Mouse (Mus musculus) testis, adult 2 months (tissue): ENCODE measurements at regions not wholly inside any gene's neighbourhood (a gene's known extent, or its start where the extent isn't known, plus 50 kb on each side); places are given as distances from the start of the nearest gene placed in this dataset.

ENCODE experiments used
- H3K27ac ChIP-seq: fragments of 200-500 bp; 2 replicates; pipeline ENCODE4 v1.5.1; 2012; ENCODE audit warnings: low read depth, low read length; ENCODE audit not compliant: control insufficient read depth, insufficient read depth
- H3K27me3 ChIP-seq: fragments of 200-500 bp; 2 replicates; pipeline ENCODE4 v1.6.1; 2012; ENCODE audit warnings: mild to moderate bottlenecking, low read length, moderate library complexity; ENCODE audit not compliant: control insufficient read depth, insufficient read depth
- H3K36me3 ChIP-seq: fragments of 200-500 bp; 2 replicates; pipeline ENCODE4 v1.6.1; 2012; ENCODE audit warnings: mild to moderate bottlenecking, low read length; ENCODE audit not compliant: control insufficient read depth, insufficient read depth
- H3K4me1 ChIP-seq: fragments of 200-500 bp; 2 replicates; pipeline ENCODE4 v1.6.1; 2012; ENCODE audit warnings: low read length; ENCODE audit not compliant: control insufficient read depth, insufficient read depth
- H3K4me3 ChIP-seq: fragments of 200-500 bp; 2 replicates; pipeline ENCODE4 v1.5.1; 2012; ENCODE audit warnings: low read depth, mild to moderate bottlenecking, low read length, moderate library complexity, mixed read lengths; ENCODE audit not compliant: control insufficient read depth
- CTCF ChIP-seq: fragments of 200-500 bp; IDR thresholded peaks from 2 replicates; pipeline ENCODE4 v1.5.1; 2012; ENCODE audit warnings: low read depth, mild to moderate bottlenecking, inconsistent platforms, low read length, moderate library complexity; ENCODE audit not compliant: control insufficient read depth, insufficient read depth, insufficient replicate concordance
- POLR2A ChIP-seq: fragments of 200-500 bp; IDR thresholded peaks from 2 replicates; pipeline ENCODE4 v1.6.1; 2012; ENCODE audit warnings: low read depth, mild to moderate bottlenecking, inconsistent platforms, low read length, moderate library complexity; ENCODE audit not compliant: control insufficient read depth

DNA sequence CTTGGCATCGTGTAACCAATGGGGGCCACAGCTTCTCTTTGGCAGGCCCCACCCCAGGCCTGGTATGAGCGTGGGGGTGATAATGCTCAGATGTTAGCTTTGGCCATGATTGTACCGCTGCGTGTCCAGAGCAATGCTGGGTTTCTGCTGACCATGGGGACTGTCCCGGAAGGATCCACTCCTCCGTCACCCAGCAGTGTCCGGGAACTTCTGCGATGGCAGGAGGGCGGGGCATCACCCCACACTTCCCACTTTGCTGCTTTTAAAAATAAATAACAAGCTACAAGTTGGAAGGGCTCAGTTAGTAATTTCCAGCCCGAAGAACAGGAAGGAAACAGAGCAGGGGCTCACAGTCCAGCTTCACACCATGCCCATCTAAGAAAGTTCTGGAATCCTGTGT is 116.7 kb upstream of the Ptpn1 start:
- Histone ChIP-seq H3K36me3 (no peaks in the 10 kb centered on the region), H3K27ac (no peak overlapping the region), H3K4me1 (no peaks in the 10 kb centered on the region), H3K27me3 (no peaks in the 10 kb centered on the region), H3K4me3 (no peak overlapping the region)
- TF ChIP-seq CTCF: no peak
- TF ChIP-seq POLR2A: no peak

GRCm38 (mm10) chr2:167809256-167809655 is 119.6 kb upstream of the Tmem189 start:
- no peak overlapping the region for H3K4me3 ChIP-seq
- no peak overlapping the region for H3K27ac ChIP-seq
- no peaks in the 10 kb centered on the region for H3K27me3 ChIP-seq
- H3K36me3 ChIP-seq: no peaks in the 10 kb centered on the region
- H3K4me1 ChIP-seq: no peaks in the 10 kb centered on the region; the same call in 1 of the 2 replicates
- TF ChIP-seq CTCF (no peak), POLR2A (no peak)

DNA sequence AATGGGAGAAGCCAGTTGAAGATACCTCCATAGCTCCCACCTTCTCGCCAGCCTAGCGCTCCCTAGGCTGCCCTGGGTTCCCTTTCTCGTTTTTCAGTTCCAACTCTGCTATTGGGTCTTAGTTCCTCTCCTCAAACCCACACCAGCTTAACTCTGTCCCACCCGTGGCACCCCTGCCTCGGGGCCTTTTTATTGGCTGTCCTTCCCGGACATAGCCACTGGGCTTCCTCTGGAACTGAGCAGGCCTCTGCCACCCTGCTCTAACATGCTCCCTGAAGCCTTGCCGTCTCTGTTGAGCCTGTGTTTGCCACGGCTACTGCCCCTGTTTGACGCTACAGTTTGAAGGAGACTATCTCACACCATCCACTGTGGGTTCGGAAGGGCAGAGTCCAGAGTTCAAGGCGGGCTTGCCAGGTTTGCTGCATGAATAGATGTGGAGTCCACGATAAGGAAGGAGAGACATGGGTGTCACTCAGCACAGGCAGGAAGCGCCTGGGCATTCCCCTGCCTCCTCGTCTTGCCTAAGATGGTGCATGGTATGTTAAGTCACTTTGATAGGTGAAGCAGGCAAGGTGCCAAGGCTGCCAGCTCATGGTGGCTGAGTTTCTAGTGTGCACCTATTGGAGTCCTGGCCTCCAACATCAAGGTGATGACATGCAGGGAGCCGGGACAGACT is 116.1 kb upstream of the Tmem189 start:
- Histone ChIP-seq H3K27ac (no peak overlapping the region), H3K4me1 (no peaks in the 10 kb centered on the region; the same call in 1 of the 2 replicates), H3K36me3 (no peaks in the 10 kb centered on the region), H3K4me3 (no peak overlapping the region), H3K27me3 (no peaks in the 10 kb centered on the region)
- no peak for TF ChIP-seq CTCF
- TF ChIP-seq POLR2A: no peak

GRCm38 (mm10) chr2:167804493-167805227 is 115.0 kb upstream of the Tmem189 start:
- no peak for TF ChIP-seq CTCF
- Histone ChIP-seq H3K4me1 (no peaks in the 10 kb centered on the region; the same call in 1 of the 2 replicates), H3K36me3 (no peaks in the 10 kb centered on the region), H3K27me3 (no peaks in the 10 kb centered on the region), H3K27ac (no peak overlapping the region), H3K4me3 (no peak overlapping the region)

DNA sequence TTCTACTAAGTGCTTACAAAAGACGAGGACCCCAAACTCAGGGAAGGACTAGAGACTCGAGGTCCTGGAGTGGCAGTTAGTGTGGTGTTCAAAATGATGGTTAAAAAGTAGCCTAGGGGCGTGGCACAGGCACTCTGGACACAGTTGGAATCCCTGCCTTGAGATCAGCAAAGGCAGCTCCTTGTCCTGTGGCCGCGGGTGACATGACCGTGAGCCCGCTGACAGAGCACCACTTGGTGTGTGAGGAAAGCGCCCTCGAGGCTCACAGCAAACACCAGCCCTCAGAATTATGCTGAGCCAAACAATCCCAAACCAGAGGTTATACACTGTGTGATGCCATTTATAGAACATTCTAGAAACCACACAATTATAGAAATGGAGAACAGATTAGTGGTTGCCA is 112.9 kb upstream of the Tmem189 start:
- no peaks in the 10 kb centered on the region; the same call in 1 of the 2 replicates for H3K4me1 ChIP-seq
- no peaks in the 10 kb centered on the region for H3K27me3 ChIP-seq
- TF ChIP-seq POLR2A (no peak), CTCF (no peak)
- no peaks in the 10 kb centered on the region for H3K36me3 ChIP-seq
- no peak overlapping the region for H3K27ac ChIP-seq
- H3K4me3 ChIP-seq: no peak overlapping the region

DNA sequence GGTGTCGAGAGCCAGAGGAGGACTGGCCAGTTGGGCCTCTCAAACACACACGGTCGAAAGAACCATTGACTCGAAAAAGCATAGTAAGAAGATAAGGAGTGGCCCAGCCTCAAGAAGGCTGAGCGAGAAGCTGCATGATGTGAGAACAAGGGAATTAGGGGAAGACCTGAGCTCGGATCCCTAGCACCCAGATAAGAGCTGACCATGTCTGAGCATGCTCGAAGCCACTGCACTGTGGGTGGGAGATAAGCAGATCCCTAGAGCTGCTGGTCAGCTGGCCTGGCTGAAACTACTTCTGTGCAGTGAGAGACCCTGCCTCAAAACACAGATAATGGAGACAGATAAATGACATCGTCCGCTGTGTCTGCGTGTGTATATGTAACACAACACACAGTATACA is 111.8 kb upstream of the Tmem189 start:
- no peaks in the 10 kb centered on the region for H3K4me1 ChIP-seq
- no peak overlapping the region for H3K27ac ChIP-seq
- H3K36me3 ChIP-seq: no peaks in the 10 kb centered on the region
- TF ChIP-seq CTCF (no peak), POLR2A (no peak)
- H3K4me3 ChIP-seq: no peak overlapping the region
- no peaks in the 10 kb centered on the region for H3K27me3 ChIP-seq

GRCm38 (mm10) chr2:167800648-167801245 is 111.1 kb upstream of the Tmem189 start:
- Histone ChIP-seq H3K36me3 (no peaks in the 10 kb centered on the region), H3K27ac (no peak overlapping the region), H3K4me1 (no peaks in the 10 kb centered on the region), H3K27me3 (no peaks in the 10 kb centered on the region), H3K4me3 (no peak overlapping the region)
- TF ChIP-seq POLR2A (no peak), CTCF (no peak)

DNA sequence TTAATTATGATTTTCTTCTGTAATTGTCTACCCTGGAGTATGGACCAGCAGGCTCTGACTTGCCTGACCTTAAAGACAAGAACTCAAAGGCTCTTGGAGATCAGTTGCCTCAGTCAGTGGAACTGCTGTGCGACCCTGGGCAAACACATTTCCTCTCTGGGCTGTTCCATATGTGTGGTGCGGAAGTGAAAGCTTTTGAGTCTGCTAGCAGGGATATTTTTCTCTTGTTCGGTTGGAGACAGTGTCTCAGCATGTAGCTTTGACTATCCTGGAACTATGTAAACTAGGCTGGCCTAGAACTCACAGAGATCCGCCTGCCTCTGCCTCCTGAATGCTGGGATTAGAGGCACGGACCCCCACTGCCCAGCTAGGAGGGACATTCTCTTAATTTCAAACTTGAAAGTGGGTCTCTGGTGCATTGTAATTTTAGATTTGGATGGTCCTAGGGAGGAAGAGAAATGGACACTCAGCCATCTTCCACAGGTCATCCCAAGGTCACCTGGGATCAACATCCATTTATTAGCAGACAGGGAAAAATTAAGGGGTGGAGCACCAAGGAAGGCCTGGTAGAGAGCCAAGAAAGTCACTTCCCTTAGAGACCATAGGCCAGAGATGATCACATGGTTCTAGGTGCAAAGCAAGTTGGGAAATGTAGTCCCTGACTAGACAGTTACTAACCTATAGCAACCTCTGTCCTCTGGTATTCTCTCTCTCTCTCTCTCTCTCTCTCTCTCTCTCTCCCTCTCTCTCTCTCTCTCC is 110.2 kb upstream of the Tmem189 start:
- Histone ChIP-seq H3K36me3 (no peaks in the 10 kb centered on the region), H3K4me3 (no peak overlapping the region), H3K27ac (no peak overlapping the region), H3K27me3 (no peaks in the 10 kb centered on the region), H3K4me1 (no peaks in the 10 kb centered on the region)
- TF ChIP-seq CTCF (no peak), POLR2A (no peak)
